Mouse (Mus musculus): Measurements from ENCODE around the gene Cherp. TPM values are rescaled to one million over a fixed set of nuclear protein-coding genes. Genes with fewer than 3 reads are reported as not detected.

Cherp gene
- total and polyA plus RNA-seq, 3 experiments: 8.9 to 80.4 (median 18.1) TPM

- peaks cover 31 to 89% of the 10 kb centered on the region in 2 experiments for H3K4me1 ChIP-seq (ENCODE audit: control insufficient read depth in 1 of 2, insufficient read depth in 2 of 2)
- no peak for DNase-seq (ENCODE audit: extremely low read depth)
- in situ Hi-C loops (cut with MboI; ENCODE audit: low pct_ligation_motif_present, low pct_unique_long_range_greater_than_20kb, low sequenced_read_pairs) (no loop called here), dilution Hi-C loops (cut with MboI; ENCODE audit: extremely low pct_ligation_motif_present, extremely low pct_unique_long_range_greater_than_20kb, low sequenced_read_pairs) (no loop called here)
- peaks cover 0 to 77% of the 10 kb centered on the region in 2 experiments for H3K36me3 ChIP-seq (replicated peaks in 1 of 2; ENCODE audit: control insufficient read depth in 1 of 2, insufficient read depth in 1 of 2, low read length in 1 of 2)
- H3K4me3 ChIP-seq (replicated peaks in 1 of 3; ENCODE audit: low read depth in 2 of 3, low read length in 2 of 3, poor library complexity in 1 of 3): no peak overlapping the region
- H3K9me3 ChIP-seq (replicated peaks; ENCODE audit: low read length): no peaks in the 10 kb centered on the region
- H3K27ac ChIP-seq (ENCODE audit: insufficient read depth, low read depth): no peak overlapping the region
- no peaks in the 10 kb centered on the region for H3K27me3 ChIP-seq (replicated peaks)
- TF ChIP-seq UBTF (IDR thresholded peaks at IDR 0.05; ENCODE audit: low read depth, low read length) (no peak), JUN (IDR thresholded peaks at IDR 0.05; ENCODE audit: insufficient read depth, low read depth, low read length) (no peak)
- no peak overlapping the region for H3K9ac ChIP-seq (ENCODE audit: insufficient read depth, low read depth)
- H3K79me2 ChIP-seq (replicated peaks; ENCODE audit: control insufficient read depth, extremely low read depth, insufficient read depth, poor library complexity, severe bottlenecking): peaks cover 69% of the 10 kb centered on the region
- no peak overlapping the region for H3K4me2 ChIP-seq (ENCODE audit: insufficient read depth, low read depth, poor library complexity, severe bottlenecking)
Observed at GRCm38 (mm10) chr8:72415252-72415651, 59.8 kb downstream of the Cherp start.

- no peak overlapping the region for H3K4me2 ChIP-seq (ENCODE audit: insufficient read depth, low read depth, poor library complexity, severe bottlenecking)
- H3K36me3 ChIP-seq (replicated peaks in 1 of 2; ENCODE audit: control insufficient read depth in 1 of 2, insufficient read depth in 1 of 2, low read length in 1 of 2): peaks cover 0 to 68% of the 10 kb centered on the region in 2 experiments
- peaks cover 31 to 89% of the 10 kb centered on the region in 2 experiments for H3K4me1 ChIP-seq (ENCODE audit: control insufficient read depth in 1 of 2, insufficient read depth in 2 of 2)
- H3K9ac ChIP-seq (ENCODE audit: insufficient read depth, low read depth): no peak overlapping the region
- DNase-seq (ENCODE audit: extremely low read depth): no peak
- no peak overlapping the region for H3K4me3 ChIP-seq (replicated peaks in 1 of 3; ENCODE audit: low read depth in 2 of 3, low read length in 2 of 3, poor library complexity in 1 of 3)
- dilution Hi-C loops (cut with MboI; ENCODE audit: extremely low pct_ligation_motif_present, extremely low pct_unique_long_range_greater_than_20kb, low sequenced_read_pairs) (no loop called here), in situ Hi-C loops (cut with MboI; ENCODE audit: low pct_ligation_motif_present, low pct_unique_long_range_greater_than_20kb, low sequenced_read_pairs) (no loop called here)
- H3K27me3 ChIP-seq (replicated peaks): no peaks in the 10 kb centered on the region
- peaks cover 63% of the 10 kb centered on the region for H3K79me2 ChIP-seq (replicated peaks; ENCODE audit: control insufficient read depth, extremely low read depth, insufficient read depth, poor library complexity, severe bottlenecking)
- H3K27ac ChIP-seq (ENCODE audit: insufficient read depth, low read depth): no peak overlapping the region
- H3K9me3 ChIP-seq (replicated peaks; ENCODE audit: low read length): no peaks in the 10 kb centered on the region
- TF ChIP-seq NELFE (IDR thresholded peaks at IDR 0.05; ENCODE audit: low read depth, low read length): no peak
- TF ChIP-seq MAZ (IDR thresholded peaks at IDR 0.05; ENCODE audit: low read depth, low read length): no peak
- TF ChIP-seq CHD2 (IDR thresholded peaks at IDR 0.05; ENCODE audit: low read length): no peak
- TF ChIP-seq E2F4 (IDR thresholded peaks at IDR 0.05; ENCODE audit: insufficient replicate concordance, low read depth, low read length): no peak
- no peak for TF ChIP-seq POLR2A (IDR thresholded peaks at IDR 0.05; ENCODE audit: low read depth, low read length)
- no peak for TF ChIP-seq MXI1 (IDR thresholded peaks at IDR 0.05; ENCODE audit: low read depth, low read length)
- no peak for TF ChIP-seq ETS1 (conservative IDR thresholded peaks at IDR 0.05; ENCODE audit: low read depth, low read length)
- no peak for TF ChIP-seq CTCF (conservative IDR thresholded peaks at IDR 0.05 in 1 of 2, IDR thresholded peaks at IDR 0.05 in 1 of 2; ENCODE audit: low read depth in 2 of 2, low read length in 2 of 2)
- TF ChIP-seq RCOR1 (conservative IDR thresholded peaks at IDR 0.05; ENCODE audit: low read depth, low read length): no peak
- TF ChIP-seq MEF2A (IDR thresholded peaks at IDR 0.05; ENCODE audit: borderline replicate concordance, low read depth, low read length): no peak
- TF ChIP-seq IRF4 (IDR thresholded peaks at IDR 0.05; ENCODE audit: low read depth, low read length): no peak
- no peak for TF ChIP-seq CHD1 (IDR thresholded peaks at IDR 0.05; ENCODE audit: low read depth, low read length)
- no peak for TF ChIP-seq USF1 (IDR thresholded peaks at IDR 0.05; ENCODE audit: low read depth, low read length)
- TF ChIP-seq TCF12 (IDR thresholded peaks at IDR 0.05; ENCODE audit: low read depth, low read length): no peak
- no peak for TF ChIP-seq TBP (conservative IDR thresholded peaks at IDR 0.05; ENCODE audit: low read depth, low read length)
- TF ChIP-seq EP300 (IDR thresholded peaks at IDR 0.05; ENCODE audit: low read length): no peak
Observed at GRCm38 (mm10) chr8:72413839-72414238, 61.2 kb downstream of the Cherp start.

Other genes with a start within 250 kb of the Cherp start
- gene Ap1m1, start 235.2 kb downstream of the Cherp start, total RNA-seq (2012; rRNA removed): 30.3 and 31.4 TPM in 2 replicates
- 15.6 and 20.1 TPM in 2 replicates for gene Ap1m1, start 235.2 kb downstream of the Cherp start, total RNA-seq (2014; rRNA removed)
- 80.0 and 86.1 TPM in 2 replicates for gene Ap1m1, start 235.2 kb downstream of the Cherp start, polyA plus RNA-seq (2012; ENCODE audit: insufficient read length, low read depth)
- gene Gm10282, start 170.0 kb downstream of the Cherp start, total RNA-seq (2012; rRNA removed): 16.4 and 18.3 TPM in 2 replicates
- gene Gm10282, start 170.0 kb downstream of the Cherp start, total RNA-seq (2014; rRNA removed): 76.4 and 77.7 TPM in 2 replicates
- 125 and 176 TPM in 2 replicates for gene Gm10282, start 170.0 kb downstream of the Cherp start, polyA plus RNA-seq (2012; ENCODE audit: insufficient read length, low read depth)
- not detected in 2 replicates for gene Klf2, start 156.2 kb downstream of the Cherp start, total RNA-seq (2012; rRNA removed)
- gene Klf2, start 156.2 kb downstream of the Cherp start, total RNA-seq (2014; rRNA removed): 0.12 and 0.16 TPM in 2 replicates
- 0.74 and 1.4 TPM in 2 replicates for gene Klf2, start 156.2 kb downstream of the Cherp start, polyA plus RNA-seq (2012; ENCODE audit: insufficient read length, low read depth)
- gene Eps15l1, start 53.8 kb downstream of the Cherp start, total RNA-seq (2012; rRNA removed): 25.1 and 25.6 TPM in 2 replicates
- gene Eps15l1, start 53.8 kb downstream of the Cherp start, total RNA-seq (2014; rRNA removed): 21.7 and 22.2 TPM in 2 replicates
- gene Eps15l1, start 53.8 kb downstream of the Cherp start, polyA plus RNA-seq (2012; ENCODE audit: insufficient read length, low read depth): 48.3 and 49.4 TPM in 2 replicates
- 4.0 and 5.3 TPM in 2 replicates for gene Calr3, start 31.4 kb downstream of the Cherp start, total RNA-seq (2012; rRNA removed)
- 2.5 and 2.8 TPM in 2 replicates for gene Calr3, start 31.4 kb downstream of the Cherp start, total RNA-seq (2014; rRNA removed)
- gene Calr3, start 31.4 kb downstream of the Cherp start, polyA plus RNA-seq (2012; ENCODE audit: insufficient read length, low read depth): 2.5 and 3.1 TPM in 2 replicates
- 12.6 TPM in 2 replicates for gene 1700030K09Rik, start 31.3 kb downstream of the Cherp start, total RNA-seq (2012; rRNA removed)
- 9.7 and 9.8 TPM in 2 replicates for gene 1700030K09Rik, start 31.3 kb downstream of the Cherp start, total RNA-seq (2014; rRNA removed)
- gene 1700030K09Rik, start 31.3 kb downstream of the Cherp start, polyA plus RNA-seq (2012; ENCODE audit: insufficient read length, low read depth): 11.8 and 13.1 TPM in 2 replicates
- 27.2 and 34.5 TPM in 2 replicates for gene Slc35e1, start 17.4 kb upstream of the Cherp start, total RNA-seq (2012; rRNA removed)
- 24.0 and 28.7 TPM in 2 replicates for gene Slc35e1, start 17.4 kb upstream of the Cherp start, total RNA-seq (2014; rRNA removed)
- gene Slc35e1, start 17.4 kb upstream of the Cherp start, polyA plus RNA-seq (2012; ENCODE audit: insufficient read length, low read depth): 16.8 and 19.8 TPM in 2 replicates
- 9.7 and 10.3 TPM in 2 replicates for gene Med26, start 73.0 kb upstream of the Cherp start, total RNA-seq (2012; rRNA removed)
- 6.6 and 8.7 TPM in 2 replicates for gene Med26, start 73.0 kb upstream of the Cherp start, total RNA-seq (2014; rRNA removed)
- gene Med26, start 73.0 kb upstream of the Cherp start, polyA plus RNA-seq (2012; ENCODE audit: insufficient read length, low read depth): 12.9 and 14.3 TPM in 2 replicates
- 37.7 and 42.2 TPM in 2 replicates for gene Smim7, start 95.9 kb upstream of the Cherp start, total RNA-seq (2012; rRNA removed)
- 70.3 and 79.8 TPM in 2 replicates for gene Smim7, start 95.9 kb upstream of the Cherp start, total RNA-seq (2014; rRNA removed)
- 60.7 and 61.0 TPM in 2 replicates for gene Smim7, start 95.9 kb upstream of the Cherp start, polyA plus RNA-seq (2012; ENCODE audit: insufficient read length, low read depth)
- gene Tmem38a, start 96.8 kb upstream of the Cherp start, total RNA-seq (2012; rRNA removed): 3.1 and 6.2 TPM in 2 replicates
- 3.3 and 3.8 TPM in 2 replicates for gene Tmem38a, start 96.8 kb upstream of the Cherp start, total RNA-seq (2014; rRNA removed)
- 3.8 and 4.2 TPM in 2 replicates for gene Tmem38a, start 96.8 kb upstream of the Cherp start, polyA plus RNA-seq (2012; ENCODE audit: insufficient read length, low read depth)
- 0.04 TPM in 1 of 2 replicates, not detected in the other for gene Nwd1, start 171.5 kb upstream of the Cherp start, total RNA-seq (2012; rRNA removed)
- not detected in 2 replicates for gene Nwd1, start 171.5 kb upstream of the Cherp start, total RNA-seq (2014; rRNA removed)
- gene Nwd1, start 171.5 kb upstream of the Cherp start, polyA plus RNA-seq (2012; ENCODE audit: insufficient read length, low read depth): not detected in 2 replicates
- 148 and 183 TPM in 2 replicates for gene Sin3b, start 248.1 kb upstream of the Cherp start, total RNA-seq (2012; rRNA removed)
- gene Sin3b, start 248.1 kb upstream of the Cherp start, total RNA-seq (2014; rRNA removed): 120 and 132 TPM in 2 replicates
- gene Sin3b, start 248.1 kb upstream of the Cherp start, polyA plus RNA-seq (2012; ENCODE audit: insufficient read length, low read depth): 109 and 118 TPM in 2 replicates

Data from CH12.LX (cell line).